Mouse (Mus musculus) layer of hippocampus, postnatal 14 days (tissue): Measurements from ENCODE around the gene Dtx3l. TPM values are rescaled to one million over a fixed set of nuclear protein-coding genes. Genes with fewer than 3 reads are reported as not detected.
"Not testable (repeated sequence)": the region's sequence is repeated elsewhere in the genome, so short reads cannot be mapped to it uniquely, and the experiment has no call there.

ENCODE experiments used
- DNase-seq, 2 experiments: peaks; one replicate each; pipeline ENCODE4 v3.0.0; 2021 to 2022; ENCODE audit warnings: low spot score in 2 of 2, mixed read lengths in 1 of 2
- total RNA-seq, 2 experiments: library from RNA; stranded (reverse); gene quantifications; 2 replicates each; pipeline ENCODE4 v1.2.3; 2021

Dtx3l gene
- total RNA-seq, 2 experiments from 2014 or later = 3.2 to 3.4 TPM

DNA sequence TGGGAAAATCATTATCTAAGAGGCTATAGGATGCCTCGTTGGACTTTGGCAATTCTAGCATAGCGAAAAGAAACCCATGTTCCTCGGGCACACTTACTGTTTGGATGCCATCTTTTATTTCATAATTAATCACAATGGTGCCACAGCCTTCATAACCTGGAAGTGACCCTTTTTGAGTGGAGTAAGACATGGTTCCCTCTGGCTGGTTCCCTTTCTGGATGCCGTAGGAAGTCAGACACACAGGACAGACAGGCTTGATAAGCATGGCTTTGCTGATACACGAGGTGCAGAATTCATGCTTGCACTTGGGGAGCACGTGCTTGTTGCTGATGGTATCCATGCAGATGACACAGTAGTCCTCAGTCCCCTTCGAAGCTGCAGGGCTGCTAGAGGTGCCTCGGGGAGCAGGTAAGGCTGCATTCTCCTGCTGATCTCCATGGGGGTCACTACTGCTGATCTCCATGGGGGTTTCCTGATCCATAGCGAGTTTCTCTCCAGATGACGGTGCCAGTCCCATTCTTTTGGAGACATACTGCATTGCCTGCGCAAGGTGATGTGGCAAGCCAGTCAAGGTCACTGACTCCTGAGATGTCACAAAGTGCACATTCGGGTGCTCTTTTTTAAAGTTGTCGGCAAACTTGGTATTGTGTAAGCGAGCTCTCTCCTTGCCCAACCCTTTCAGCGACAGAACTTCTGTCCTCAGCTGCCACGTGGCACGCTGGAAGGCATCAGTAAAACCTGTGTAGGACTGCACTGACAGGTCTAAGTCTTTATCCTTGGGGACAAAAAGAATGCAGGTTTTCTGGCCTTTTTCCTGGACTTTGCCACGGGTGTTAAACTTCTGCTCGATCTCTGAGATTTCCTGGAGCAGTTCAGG lies 6.5 kb downstream of the Dtx3l start:
- no peak for DNase-seq

DNA sequence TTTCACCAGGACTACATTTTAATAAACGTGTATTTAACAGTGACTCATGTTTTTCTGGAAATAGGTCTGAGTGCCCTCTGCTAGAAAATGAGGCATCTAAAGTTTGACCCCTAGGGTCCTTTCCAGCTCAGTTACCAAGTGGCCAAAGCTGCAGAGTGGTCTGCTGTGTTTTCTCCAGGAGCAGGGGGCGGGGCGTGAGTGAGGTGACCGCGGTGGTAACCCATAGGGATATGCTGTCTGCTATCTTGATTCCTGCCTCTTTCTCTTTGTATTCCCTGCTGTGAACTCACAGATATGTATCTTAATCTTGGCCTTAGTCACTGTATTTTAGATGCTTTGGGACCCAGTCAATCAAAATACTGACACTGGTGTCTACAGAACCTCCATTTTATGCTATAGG lies 14.6 kb downstream of the Dtx3l start:
- no peak for DNase-seq

DNA sequence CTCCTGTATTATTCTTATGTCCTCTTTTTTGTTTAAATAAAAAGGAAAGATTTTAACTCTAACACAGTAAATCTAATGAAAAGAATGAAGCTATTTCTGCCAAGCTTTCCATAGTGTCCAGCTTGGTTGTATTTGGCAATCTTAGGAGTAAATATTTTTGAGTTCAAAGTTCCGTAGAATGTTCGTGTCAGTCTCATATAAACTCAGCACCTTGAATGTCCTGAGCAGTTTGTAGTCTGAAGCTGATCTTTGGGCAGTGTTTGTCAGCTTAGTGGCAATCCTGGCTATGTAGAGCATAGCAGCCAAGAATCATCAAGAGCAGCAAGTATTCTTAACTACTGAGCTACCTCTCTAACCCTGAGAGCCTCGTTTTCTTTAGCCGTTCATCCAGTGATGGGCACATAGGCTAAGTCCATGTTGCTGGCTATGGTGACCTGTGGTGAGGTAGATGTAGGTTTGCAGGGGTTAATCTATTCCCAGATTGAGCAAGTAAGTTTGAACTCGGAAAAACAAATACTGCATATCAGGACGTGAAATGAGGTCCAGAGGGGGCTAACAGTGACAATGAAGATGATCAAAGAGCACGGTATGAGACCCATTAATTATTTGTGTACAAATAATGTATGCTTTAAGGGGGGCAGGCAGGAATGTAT lies 15.3 kb downstream of the Dtx3l start:
- no peak for DNase-seq

- no peak for DNase-seq
Observed at GRCm38 (mm10) chr16:35922301-35922895, 16.6 kb downstream of the Dtx3l start.

- no peak for DNase-seq
Observed at GRCm38 (mm10) chr16:35921676-35922235, 17.2 kb downstream of the Dtx3l start.

GRCm38 (mm10) chr16:35918721-35919543 lies 20.0 kb downstream of the Dtx3l start:
- DNase-seq = no peak

DNA sequence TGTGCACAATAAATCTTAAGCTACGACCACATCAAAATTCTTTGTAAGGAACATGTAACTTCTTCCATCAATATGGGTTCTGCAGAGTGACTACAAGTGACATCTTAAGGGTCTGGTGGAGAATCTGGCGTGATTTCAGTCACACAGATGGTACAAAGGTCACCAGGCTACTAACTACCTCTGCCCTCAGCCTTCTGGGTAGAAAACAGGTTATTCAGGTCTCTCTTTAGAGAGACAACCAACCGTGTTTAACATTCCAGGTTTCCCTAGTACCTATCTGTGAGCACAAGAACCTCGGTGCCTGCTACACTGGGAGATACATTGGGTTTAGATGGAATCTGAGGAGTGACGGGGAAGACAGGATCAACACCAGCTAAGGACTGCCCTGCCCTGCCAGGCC lies 24.6 kb downstream of the Dtx3l start:
- DNase-seq = no peak

DNA sequence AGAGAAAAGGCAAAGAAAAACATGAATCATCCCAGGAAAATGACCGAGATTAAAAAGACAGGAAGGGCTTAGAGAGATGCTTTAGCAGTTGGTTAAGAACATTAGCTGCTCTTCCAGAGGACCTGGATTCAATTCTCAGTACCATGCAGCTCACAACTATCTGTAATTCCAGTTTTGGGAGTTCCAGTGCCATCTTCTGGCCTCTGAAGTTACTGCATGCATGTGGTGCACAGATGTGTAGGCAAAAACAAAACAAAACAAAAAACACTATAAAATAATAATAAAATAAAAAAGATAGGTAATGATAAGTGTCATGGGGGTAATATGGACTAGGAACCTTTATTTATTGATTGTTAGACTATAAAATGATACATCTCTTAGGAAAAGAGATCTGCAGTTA lies 25.4 kb downstream of the Dtx3l start:
- DNase-seq = no peak

GRCm38 (mm10) chr16:35911449-35911848 lies 27.5 kb downstream of the Dtx3l start:
- no peak for DNase-seq

GRCm38 (mm10) chr16:35907432-35908201 lies 31.3 kb downstream of the Dtx3l start:
- DNase-seq = no peak

DNA sequence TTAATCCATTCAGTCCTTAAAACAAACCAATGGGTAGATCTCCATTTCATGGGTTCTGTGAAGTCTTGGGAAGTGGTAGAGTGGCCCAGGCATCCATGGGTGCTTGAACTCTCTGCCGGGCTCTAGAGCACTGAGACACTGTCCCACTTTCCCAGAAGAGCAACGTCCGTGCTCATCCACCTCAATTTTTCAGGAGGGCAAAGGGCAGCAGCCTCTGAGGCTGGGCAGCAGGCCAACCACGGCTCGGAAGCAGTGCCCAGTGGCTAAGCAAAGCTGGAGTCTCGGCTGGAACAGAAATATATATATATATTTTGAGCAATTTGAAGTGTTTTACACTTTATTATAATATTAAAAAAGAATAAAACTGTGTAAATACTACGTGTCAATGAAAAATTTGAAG lies 32.1 kb downstream of the Dtx3l start:
- no peak for DNase-seq

DNA sequence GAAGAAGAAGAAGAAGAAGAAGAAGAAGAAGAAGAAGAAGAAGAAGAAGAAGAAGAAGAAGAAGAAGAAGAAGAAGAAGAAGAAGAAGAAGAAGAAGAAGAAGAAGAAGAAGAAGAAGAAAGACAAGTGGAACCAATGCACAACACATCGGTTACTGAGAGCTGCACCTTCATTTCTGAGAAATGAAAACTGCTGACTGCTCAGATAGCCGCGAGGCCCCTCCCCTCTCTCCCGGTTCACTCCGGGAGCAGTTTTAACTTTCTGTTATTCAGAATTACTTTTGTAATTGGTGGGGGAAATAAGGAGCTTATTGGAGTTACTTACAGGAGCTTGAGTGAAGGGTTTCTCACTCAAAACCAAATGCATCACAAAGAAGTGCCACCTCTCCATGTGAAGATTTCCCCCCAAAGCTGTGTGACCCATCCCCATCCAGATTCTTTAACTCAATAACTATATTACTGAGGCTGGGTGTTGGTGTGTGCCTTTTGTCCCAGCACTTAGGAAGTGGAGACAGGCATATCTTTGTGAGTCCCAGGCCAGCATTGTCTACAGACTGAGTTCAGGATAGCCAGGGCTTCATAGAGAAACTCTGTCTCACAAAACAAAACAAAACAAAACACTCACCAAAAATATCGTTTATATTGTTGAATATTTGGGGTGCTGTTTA lies 33.0 kb downstream of the Dtx3l start:
- DNase-seq = no peak

- DNase-seq = no peak
Observed at GRCm38 (mm10) chr16:35905355-35905754, 33.6 kb downstream of the Dtx3l start.

DNA sequence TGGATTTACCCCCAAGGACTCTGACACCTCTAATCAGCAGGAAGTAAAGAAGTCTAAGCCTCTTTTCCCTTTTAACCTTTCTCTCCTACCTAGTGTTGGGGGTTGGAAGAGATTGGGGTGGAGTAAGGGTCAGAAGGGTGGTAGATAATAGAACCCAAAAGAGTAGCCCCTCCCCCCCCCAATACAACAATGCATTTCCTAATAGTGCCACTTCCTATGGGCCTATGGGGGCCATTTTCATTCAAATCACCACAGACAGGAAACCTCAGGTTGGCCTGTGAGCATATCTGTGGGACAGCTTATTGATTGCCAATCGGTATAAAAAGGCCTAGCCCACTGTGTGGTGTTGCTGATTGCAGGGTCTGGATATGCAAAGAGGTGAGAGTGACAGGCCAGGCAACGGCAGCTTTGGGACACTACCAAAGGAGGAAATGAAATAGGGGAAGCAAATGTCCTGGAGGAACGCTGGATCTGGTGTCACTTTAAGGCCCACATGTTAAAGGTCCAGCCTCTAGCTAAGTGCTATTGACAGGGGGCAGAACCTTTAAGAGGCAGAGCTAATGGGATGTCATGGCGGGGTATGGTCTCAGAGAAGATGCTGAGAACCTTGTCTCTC lies 34.7 kb downstream of the Dtx3l start:
- DNase-seq = no peak

- DNase-seq = no peak
Observed at GRCm38 (mm10) chr16:35903014-35903640, 35.8 kb downstream of the Dtx3l start.

- no peak for DNase-seq
Observed at GRCm38 (mm10) chr16:35900541-35900940, 38.4 kb downstream of the Dtx3l start.

DNA sequence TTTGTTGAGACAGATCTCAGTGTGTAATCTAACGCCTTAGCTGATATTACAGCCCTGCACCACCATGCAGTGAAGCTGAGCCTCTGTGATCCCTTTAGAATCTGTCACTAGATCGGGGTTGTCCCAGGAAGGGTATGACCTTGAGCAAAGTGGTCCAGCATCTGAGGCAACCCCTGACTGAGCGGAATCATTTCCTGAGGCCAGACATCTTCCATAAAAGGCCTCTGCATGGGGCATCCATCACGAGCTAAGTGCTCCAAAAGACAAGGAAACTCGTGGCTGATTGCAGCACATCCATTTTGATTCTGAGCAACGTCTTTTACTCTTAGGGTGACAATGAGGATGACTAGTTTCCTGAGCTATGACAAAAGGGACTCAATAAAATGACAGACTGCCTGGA lies 44.0 kb downstream of the Dtx3l start:
- no peak for DNase-seq

DNA sequence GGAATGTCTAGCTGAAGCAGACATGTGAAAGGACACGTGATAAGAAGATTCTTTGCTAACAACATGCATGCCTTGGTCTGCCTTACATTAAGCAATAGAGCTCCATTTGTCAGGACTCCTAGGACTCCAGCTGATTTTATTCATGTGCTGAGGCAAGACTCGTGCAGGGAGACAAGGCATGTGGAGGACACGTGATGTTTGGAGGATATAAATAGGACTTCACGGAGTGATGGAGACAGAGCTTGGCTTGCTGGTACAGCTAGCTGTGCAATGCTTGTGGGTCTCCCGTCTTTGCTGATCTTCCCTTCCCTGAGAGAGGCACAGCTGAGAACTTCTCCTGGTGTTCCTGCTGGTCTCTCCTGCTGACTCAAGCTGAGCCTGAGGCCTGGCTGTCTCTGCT lies 47.3 kb downstream of the Dtx3l start:
- not testable (repeated sequence) for DNase-seq

GRCm38 (mm10) chr16:35890645-35891044 lies 48.3 kb downstream of the Dtx3l start:
- DNase-seq = no peak
